In the genomic region with DNA sequence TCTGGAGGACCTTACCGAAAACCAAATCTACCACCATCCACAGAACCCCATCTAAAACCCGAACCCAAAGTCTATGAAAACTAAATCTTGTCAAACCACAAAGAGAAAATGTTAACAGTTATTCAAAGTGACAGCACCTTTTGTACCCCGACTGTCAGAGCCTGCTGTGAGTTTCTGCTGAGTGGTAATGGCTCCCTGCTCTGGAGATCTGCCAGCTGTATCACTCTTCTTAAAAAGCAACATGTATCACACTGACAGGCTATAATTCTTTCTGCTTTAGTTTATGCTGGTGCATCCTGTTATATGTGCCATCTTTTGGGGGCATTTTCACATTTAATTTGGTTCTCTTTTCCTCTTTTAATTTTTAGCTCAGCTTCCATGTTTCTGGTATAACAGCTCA, we compare ENCODE assay signal across 22 mouse cellular contexts.
"Had no signal": no experiment of that assay in that cellular context is flagged by ENCODE, and none has a peak within 500 bp of the region (broad histone marks: within the 10 kb centered on the region; RNA-seq: fewer than 3 reads in every experiment).

No protein-coding gene starts in this region.

- H3K4me2 ChIP-seq: limb, embryonic 12.5 days; limb, embryonic 15.5 days; liver, embryonic 11.5 days; lung, embryonic 14.5 days; midbrain, embryonic 15.5 days; neural tube, embryonic 12.5 days; neural tube, embryonic 15.5 days; stomach, embryonic 15.5 days had no signal

- H3K4me1 ChIP-seq: limb, embryonic 12.5 days; limb, embryonic 15.5 days; megakaryocyte, embryonic 14.5 days; midbrain, embryonic 10.5 days; midbrain, embryonic 15.5 days; neural tube, embryonic 12.5 days; neural tube, embryonic 15.5 days; stomach, embryonic 15.5 days had no signal

- H3K9me3 ChIP-seq: limb, embryonic 12.5 days; limb, embryonic 15.5 days; megakaryocyte, embryonic 14.5 days; midbrain, embryonic 10.5 days; midbrain, embryonic 15.5 days; neural tube, embryonic 12.5 days; neural tube, embryonic 15.5 days; stomach, embryonic 15.5 days had no signal

- H3K9ac ChIP-seq: limb, embryonic 12.5 days; limb, embryonic 15.5 days; liver, embryonic 14.5 days; liver, postnatal 0 days; lung, embryonic 14.5 days; midbrain, embryonic 15.5 days; neural tube, embryonic 12.5 days; neural tube, embryonic 15.5 days; stomach, embryonic 15.5 days had no signal

- H3K36me3 ChIP-seq: limb, embryonic 12.5 days; limb, embryonic 15.5 days; midbrain, embryonic 10.5 days; midbrain, embryonic 15.5 days; neural tube, embryonic 12.5 days; neural tube, embryonic 15.5 days; stomach, embryonic 15.5 days had no signal

- DNase-seq: kidney, adult 2 months; kidney, postnatal 25 days; layer of hippocampus, adult 9-11 months; liver, postnatal 0 days; lung, embryonic 14.5 days; lung, postnatal 36 days; right cerebral cortex, postnatal 14 days; spleen, adult 18-20 months; thymus, postnatal 25 days had no signal

- H3K27me3 ChIP-seq: limb, embryonic 12.5 days; limb, embryonic 15.5 days; megakaryocyte, embryonic 14.5 days; midbrain, embryonic 15.5 days; neural tube, embryonic 12.5 days; neural tube, embryonic 15.5 days; stomach, embryonic 15.5 days had no signal

- H3K27ac ChIP-seq: kidney, postnatal 0 days; layer of hippocampus, adult 2 months; limb, embryonic 12.5 days; limb, embryonic 15.5 days; liver, embryonic 14.5 days; midbrain, embryonic 10.5 days; midbrain, embryonic 15.5 days; neural tube, embryonic 12.5 days; neural tube, embryonic 15.5 days; stomach, embryonic 15.5 days had no signal

- H3K4me3 ChIP-seq: layer of hippocampus, adult 2 months; limb, embryonic 12.5 days; limb, embryonic 15.5 days; megakaryocyte, embryonic 14.5 days; midbrain, embryonic 10.5 days; midbrain, embryonic 15.5 days; neural tube, embryonic 12.5 days; neural tube, embryonic 15.5 days; stomach, embryonic 15.5 days had no signal

- ATAC-seq: liver, postnatal 0 days; lung, postnatal 0 days; midbrain, embryonic 15.5 days had no signal
